Mouse (Mus musculus) olfactory bulb, adult 2 months (tissue): ENCODE results near the gene Asic2.

ENCODE experiments used
- CTCF ChIP-seq: fragments of 200-500 bp; IDR thresholded peaks from 2 replicates; pipeline ENCODE4 v1.5.1; 2012; ENCODE audit warnings: low read depth, mild to moderate bottlenecking, low read length, moderate library complexity; ENCODE audit not compliant: insufficient read depth
- POLR2A ChIP-seq: fragments of 200-500 bp; IDR thresholded peaks from 2 replicates; pipeline ENCODE4 v1.6.1; 2012; ENCODE audit warnings: mild to moderate bottlenecking, low read depth, low read length, moderate library complexity; ENCODE audit not compliant: insufficient read depth

DNA sequence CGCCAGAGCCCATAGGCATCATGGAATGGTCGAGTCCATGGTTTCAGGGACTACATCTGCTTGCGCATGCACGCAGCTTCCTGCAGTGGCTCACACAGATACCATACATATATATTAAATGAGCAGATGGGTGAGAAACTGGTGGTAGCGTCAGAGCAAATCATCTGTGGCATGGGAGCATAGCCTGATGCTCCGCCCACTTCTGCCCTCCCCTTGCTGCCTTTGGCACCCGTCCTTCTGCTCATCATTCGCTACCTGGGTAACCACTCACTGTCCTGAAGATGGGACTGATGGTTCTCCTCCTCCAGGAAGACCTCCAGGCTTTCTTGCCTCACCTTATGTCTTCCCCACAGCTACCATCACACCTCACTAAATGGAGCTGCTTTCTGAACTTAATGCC is 995.0 kb downstream of the Asic2 start:
- no peak for TF ChIP-seq POLR2A
- no peak for TF ChIP-seq CTCF
